ENCODE assay signal across 8 mouse cellular contexts in the genomic region with DNA sequence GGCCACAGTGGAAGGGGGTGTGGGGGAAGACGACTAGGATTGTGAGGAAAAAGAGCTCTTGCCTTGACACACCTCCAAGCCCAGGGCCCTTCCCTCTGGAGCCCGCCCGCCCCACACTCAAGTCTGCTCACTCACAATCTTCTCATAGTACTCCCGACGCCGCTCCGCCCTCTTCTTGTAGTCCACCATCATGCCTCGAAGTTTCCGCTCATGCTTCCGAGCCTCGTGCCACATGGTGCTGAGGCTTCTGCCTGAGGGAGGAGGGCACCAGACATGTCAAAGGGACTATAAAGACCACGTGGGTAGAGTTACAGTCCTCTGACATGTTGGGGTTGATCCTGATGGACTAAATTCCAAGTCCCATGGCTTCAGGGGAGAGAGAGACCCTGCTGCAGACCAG. TPM values are rescaled to one million over a fixed set of nuclear protein-coding genes. Genes with fewer than 3 reads are reported as not detected.
DNase-seq lines count a peak whose midpoint lies in the region; ATAC-seq and TF ChIP-seq lines count a peak whose summit lies in the region.

No protein-coding gene starts in this region.

- ATAC-seq in forebrain, embryonic 15.5 days (replicated peaks) = no peak
- ATAC-seq in liver, embryonic 16.5 days (ENCODE audit: low read depth) = no peak

- no peak for DNase-seq in cerebellum, adult 2 months
- DNase-seq in cerebellum, postnatal 14 days = no peak
- no peak for DNase-seq in embryo, embryonic 10.5 days (ENCODE audit: low spot score)
- no peak for DNase-seq in urinary bladder, postnatal 4 days (ENCODE audit: low spot score in 2 of 2)
- no peak for DNase-seq in left cerebral cortex, postnatal 10 days (ENCODE audit: extremely low spot score in 1 of 2, low spot score in 2 of 2)

- H3K4me3 ChIP-seq in cerebellum, adult 2 months (replicated peaks; ENCODE audit: insufficient read depth, low read depth, low read length) = no peak overlapping the region
- no peak overlapping the region for H3K4me3 ChIP-seq in C2C12 (ENCODE audit: insufficient read depth, poor library complexity, severe bottlenecking)
- H3K4me3 ChIP-seq in forebrain, embryonic 15.5 days = peak overlapping the region; percentile 80
- H3K4me3 ChIP-seq in liver, embryonic 16.5 days (ENCODE audit: low read depth, low read length) = no peak overlapping the region; the same call in 1 of the 2 replicates

- peak overlapping the region; percentile 26; the same call in 1 of the 2 replicates for H3K27ac ChIP-seq in cerebellum, adult 2 months (ENCODE audit: insufficient read depth, low read length)
- H3K27ac ChIP-seq in forebrain, embryonic 15.5 days (replicated peaks) = no peak overlapping the region
- H3K27ac ChIP-seq in liver, embryonic 16.5 days (ENCODE audit: low read length) = no peak overlapping the region

- WGBS in cerebellum, adult 2 months = 72% methylated on average over 12 of the region's 12 CpGs
- WGBS in forebrain, embryonic 15.5 days = 86% methylated on average over 12 of the region's 12 CpGs
- WGBS in liver, embryonic 16.5 days (ENCODE audit: insufficient replicate concordance) = 74% methylated on average over 12 of the region's 12 CpGs

- H3K4me1 ChIP-seq in cerebellum, adult 2 months (ENCODE audit: control insufficient read depth, insufficient read depth, low read length) = peaks cover 16% of the 10 kb centered on the region
- peaks cover 35% of the 10 kb centered on the region for H3K4me1 ChIP-seq in forebrain, embryonic 15.5 days
- peaks cover 15% of the 10 kb centered on the region for H3K4me1 ChIP-seq in liver, embryonic 16.5 days (ENCODE audit: control insufficient read depth, low read depth, low read length)

- no peaks in the 10 kb centered on the region for H3K27me3 ChIP-seq in cerebellum, adult 2 months (ENCODE audit: control insufficient read depth, insufficient read depth, low read length)
- no peaks in the 10 kb centered on the region for H3K27me3 ChIP-seq in C2C12 (ENCODE audit: control insufficient read depth, insufficient read depth, insufficient read length)
- H3K27me3 ChIP-seq in forebrain, embryonic 15.5 days = no peaks in the 10 kb centered on the region
- H3K27me3 ChIP-seq in liver, embryonic 16.5 days (ENCODE audit: control insufficient read depth, insufficient read depth, low read depth, low read length) = no peaks in the 10 kb centered on the region

- TF ChIP-seq CTCF in cerebellum, adult 2 months (IDR thresholded peaks at IDR 0.05; ENCODE audit: borderline replicate concordance, insufficient read depth, low read depth, low read length) = no peak
- TF ChIP-seq CTCF in C2C12 (IDR thresholded peaks at IDR 0.05; ENCODE audit: control insufficient read depth, insufficient read depth, insufficient read length) = no peak

- intact Hi-C loops in left cerebral cortex, postnatal 10 days (cut with DNase I) = no loop called here

- peaks cover 21% of the 10 kb centered on the region for H3K79me3 ChIP-seq in C2C12 (ENCODE audit: low read depth)

- H3K36me3 ChIP-seq in C2C12 (ENCODE audit: control insufficient read depth, insufficient read depth) = peaks cover 12% of the 10 kb centered on the region
- H3K36me3 ChIP-seq in forebrain, embryonic 15.5 days = peaks cover 25% of the 10 kb centered on the region
- no peaks in the 10 kb centered on the region for H3K36me3 ChIP-seq in liver, embryonic 16.5 days (ENCODE audit: control insufficient read depth, insufficient read depth)

- no peaks in the 10 kb centered on the region for H3K9me3 ChIP-seq in forebrain, embryonic 15.5 days
- no peaks in the 10 kb centered on the region for H3K9me3 ChIP-seq in liver, embryonic 16.5 days (replicated peaks; ENCODE audit: control insufficient read depth, low read length)

- H3K79me2 ChIP-seq in C2C12 (ENCODE audit: control insufficient read depth, insufficient read depth) = peaks cover 41% of the 10 kb centered on the region

- H3K4me2 ChIP-seq in forebrain, embryonic 15.5 days (replicated peaks) = peak overlapping the region; percentile 77
- peak overlapping the region; percentile 80 for H3K4me2 ChIP-seq in liver, embryonic 16.5 days (ENCODE audit: low read depth, low read length)

- TF ChIP-seq POLR2A in cerebellum, adult 2 months (IDR thresholded peaks at IDR 0.05; ENCODE audit: borderline replicate concordance, insufficient read depth, low read length) = no peak

- H3ac ChIP-seq in C2C12 (ENCODE audit: control insufficient read depth, insufficient read length, low read depth) = peak overlapping the region; percentile 22

- peak overlapping the region; percentile 93; the same call in 1 of the 2 replicates for H3K9ac ChIP-seq in forebrain, embryonic 15.5 days (replicated peaks)
- no peak overlapping the region for H3K9ac ChIP-seq in liver, embryonic 16.5 days (ENCODE audit: low read depth, low read length)

TF ChIP-seq in C2C12, 6 proteins besides CTCF, POLR2A, EP300 and RAD21:
- TF ChIP-seq MYOG (IDR thresholded peaks at IDR 0.05; ENCODE audit: control insufficient read depth, extremely low read depth, insufficient read length) (no peak), MYOD1 (IDR thresholded peaks at IDR 0.05; ENCODE audit: control insufficient read depth, insufficient read length, low read depth) (no peak), FOSL1 (IDR thresholded peaks at IDR 0.05; ENCODE audit: insufficient read depth, low read length, poor library complexity, severe bottlenecking) (no peak), CEBPB (IDR thresholded peaks at IDR 0.05; ENCODE audit: low read depth) (no peak), MAX (IDR thresholded peaks at IDR 0.05) (no peak), USF1 (IDR thresholded peaks at IDR 0.05; ENCODE audit: low read depth) (no peak)

RNA-seq across cellular contexts. Expression of gene Clasrp, which starts 1.2 kb away (rescaled TPM):
- 151 and 152 TPM in 2 replicates for polyA plus RNA-seq in cerebellum, adult 2 months (2012; rRNA removed)
- 19.0 TPM for polyA plus RNA-seq in C2C12 (2012; fragmentation: generic; extraction: Trizol)
- 61.3 and 64.9 TPM in 2 replicates for polyA plus RNA-seq in forebrain, embryonic 15.5 days (2015; fragmentation: Nextera tagmentation; extraction: Ambion mirVana)
- 9.4 and 11.4 TPM in 2 replicates for polyA plus RNA-seq in liver, embryonic 16.5 days (2015; fragmentation: Nextera tagmentation; extraction: Ambion mirVana)
- total RNA-seq in left cerebral cortex, postnatal 10 days (2021) = 10 to 100 TPM; 78.0 to 81.5 TPM

RNA-seq across cellular contexts. Expression of gene Gemin7, which starts 25.7 kb away (rescaled TPM):
- 86.1 and 87.2 TPM in 2 replicates for polyA plus RNA-seq in cerebellum, adult 2 months (2012; rRNA removed)
- 136 TPM for polyA plus RNA-seq in C2C12 (2012; fragmentation: generic; extraction: Trizol)
- 124 and 127 TPM in 2 replicates for polyA plus RNA-seq in forebrain, embryonic 15.5 days (2015; fragmentation: Nextera tagmentation; extraction: Ambion mirVana)
- polyA plus RNA-seq in liver, embryonic 16.5 days (2015; fragmentation: Nextera tagmentation; extraction: Ambion mirVana) = 71.1 and 74.2 TPM in 2 replicates
- total RNA-seq in left cerebral cortex, postnatal 10 days (2021) = 10 to 100 TPM; 51.7 to 55.2 TPM

RNA-seq across cellular contexts. Expression of gene Zfp296, which starts 26.0 kb away (rescaled TPM):
- polyA plus RNA-seq in cerebellum, adult 2 months (2012; rRNA removed) = 3.4 and 4.0 TPM in 2 replicates
- polyA plus RNA-seq in C2C12 (2012; fragmentation: generic; extraction: Trizol) = 1.9 TPM
- 0.19 and 0.57 TPM in 2 replicates for polyA plus RNA-seq in forebrain, embryonic 15.5 days (2015; fragmentation: Nextera tagmentation; extraction: Ambion mirVana)
- polyA plus RNA-seq in liver, embryonic 16.5 days (2015; fragmentation: Nextera tagmentation; extraction: Ambion mirVana) = 0.48 and 0.59 TPM in 2 replicates
- under 1 TPM; 0.36 to 0.45 TPM for total RNA-seq in left cerebral cortex, postnatal 10 days (2021)

RNA-seq across cellular contexts. Expression of gene Relb, which starts 26.2 kb away (rescaled TPM):
- 4.7 and 5.8 TPM in 2 replicates for polyA plus RNA-seq in cerebellum, adult 2 months (2012; rRNA removed)
- polyA plus RNA-seq in C2C12 (2012; fragmentation: generic; extraction: Trizol) = 11.1 TPM
- 2.6 and 2.7 TPM in 2 replicates for polyA plus RNA-seq in forebrain, embryonic 15.5 days (2015; fragmentation: Nextera tagmentation; extraction: Ambion mirVana)
- 1.5 and 1.7 TPM in 2 replicates for polyA plus RNA-seq in liver, embryonic 16.5 days (2015; fragmentation: Nextera tagmentation; extraction: Ambion mirVana)
- 1 to 10 TPM; 5.9 to 6.5 TPM for total RNA-seq in left cerebral cortex, postnatal 10 days (2021)

RNA-seq across cellular contexts. Expression of gene Ppp1r37, which starts 40.2 kb away (rescaled TPM):
- polyA plus RNA-seq in cerebellum, adult 2 months (2012; rRNA removed) = 134 and 136 TPM in 2 replicates
- polyA plus RNA-seq in C2C12 (2012; fragmentation: generic; extraction: Trizol) = 32.6 TPM
- 37.8 and 40.5 TPM in 2 replicates for polyA plus RNA-seq in forebrain, embryonic 15.5 days (2015; fragmentation: Nextera tagmentation; extraction: Ambion mirVana)
- polyA plus RNA-seq in liver, embryonic 16.5 days (2015; fragmentation: Nextera tagmentation; extraction: Ambion mirVana) = 9.5 and 11.3 TPM in 2 replicates
- 10 to 100 TPM; 78.7 to 79.3 TPM for total RNA-seq in left cerebral cortex, postnatal 10 days (2021)
